Mouse (Mus musculus): ENCODE measurements around the gene Nap1l3.

The Nap1l3 gene

DNA sequence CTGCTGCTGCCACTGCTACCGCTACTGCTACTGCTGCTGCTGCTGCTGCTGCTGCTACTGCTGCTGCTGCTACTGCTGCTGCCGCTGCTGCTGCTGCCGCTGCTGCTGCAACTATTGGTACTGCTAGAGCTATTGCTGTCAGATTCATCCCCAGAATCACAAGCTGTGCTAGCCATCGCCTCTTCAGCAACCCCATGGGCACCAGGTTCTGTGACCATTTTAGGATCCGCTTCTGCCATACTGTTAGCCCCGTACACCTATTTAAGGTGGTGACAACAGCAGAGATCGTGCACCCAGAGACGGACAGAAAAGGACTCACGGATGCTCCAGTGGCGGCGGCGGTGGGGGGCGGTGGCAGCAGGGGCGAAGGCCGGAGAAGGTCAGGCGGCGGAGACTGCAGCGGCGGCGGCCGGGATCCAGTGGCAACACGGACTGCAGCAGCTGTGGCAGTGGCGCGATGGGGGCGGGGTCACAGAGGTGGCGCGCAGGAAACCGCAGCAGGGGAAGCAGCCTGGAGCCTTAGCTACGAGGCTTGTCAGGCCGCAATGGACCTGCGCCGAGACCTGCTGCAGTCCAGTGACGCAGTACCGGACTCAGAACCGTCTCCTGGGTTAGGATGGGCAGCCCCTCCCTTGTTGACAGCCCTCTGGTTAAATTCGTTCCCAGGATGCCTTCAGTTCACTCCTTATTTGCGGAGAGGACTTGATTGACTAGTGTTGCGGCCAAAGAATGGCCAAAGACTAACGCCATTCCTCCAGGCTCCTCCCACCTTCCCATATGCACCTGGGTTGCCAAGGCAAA lies at the start of gene Nap1l3:
TSS of gene Nap1l3 (minus strand) at position 621 of the 801 bp plus-strand sequence.
- DNase-seq (ENCODE audit: low read depth, low spot score), result peak; percentile 36

DNA sequence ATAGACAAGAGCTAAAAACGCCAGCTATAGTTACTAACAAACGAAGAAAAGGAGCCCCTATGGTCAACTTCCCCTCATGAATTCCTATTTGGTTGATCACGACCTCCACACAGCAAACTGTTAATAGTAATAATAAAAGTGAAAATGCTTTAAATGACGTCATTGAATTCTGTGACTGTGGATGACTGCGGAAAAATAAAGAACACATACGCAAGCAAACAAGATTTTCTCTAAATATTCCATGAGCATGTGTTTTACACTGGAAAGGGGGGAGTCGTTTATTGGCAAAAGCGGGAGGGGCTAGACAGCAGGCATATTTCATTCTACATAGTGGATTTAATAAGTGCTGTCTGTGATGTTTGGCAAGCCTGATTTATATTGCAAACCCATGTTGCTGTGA lies 451 bp upstream of the Nap1l3 start:
- no peak for DNase-seq (ENCODE audit: low read depth, low spot score)

Data from skeletal muscle tissue, adult 2 months (tissue).